Mouse (Mus musculus): ENCODE results near the gene Klk5. TPM values are rescaled to one million over a fixed set of nuclear protein-coding genes. Genes with fewer than 3 reads are reported as not detected.

Klk5 gene
- polyA plus RNA-seq, 1 experiment = not detected

DNA sequence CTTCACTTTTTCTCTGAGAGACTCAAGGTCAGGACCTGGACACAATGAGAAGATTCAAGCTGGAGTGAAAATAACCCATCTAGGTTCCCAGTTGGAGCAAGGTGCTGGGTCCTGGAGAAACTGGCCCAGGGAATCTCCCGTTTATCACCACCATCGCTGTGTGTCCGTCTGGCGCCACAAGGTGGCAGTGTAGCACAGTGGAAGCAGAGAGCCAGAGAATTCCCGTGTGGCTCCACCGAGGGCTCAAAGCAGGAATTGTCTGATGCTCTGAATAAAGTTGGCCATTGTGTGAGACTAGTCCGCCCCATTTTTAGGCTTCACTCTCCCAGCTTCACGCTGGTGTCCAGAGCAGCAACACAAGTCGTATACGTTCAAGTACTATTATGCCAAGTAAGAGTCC lies 31.5 kb downstream of the Klk5 start:
- Histone ChIP-seq H3K36me3 (replicated peaks; ENCODE audit: low read length) (no peaks in the 10 kb centered on the region), H3K27me3 (replicated peaks) (peaks cover 6% of the 10 kb centered on the region)
- TF ChIP-seq GATA1 (IDR thresholded peaks at IDR 0.05; ENCODE audit: borderline replicate concordance, low read length) = no peak
- TF ChIP-seq FLI1 (IDR thresholded peaks at IDR 0.05; ENCODE audit: low read length) = no peak

DNA sequence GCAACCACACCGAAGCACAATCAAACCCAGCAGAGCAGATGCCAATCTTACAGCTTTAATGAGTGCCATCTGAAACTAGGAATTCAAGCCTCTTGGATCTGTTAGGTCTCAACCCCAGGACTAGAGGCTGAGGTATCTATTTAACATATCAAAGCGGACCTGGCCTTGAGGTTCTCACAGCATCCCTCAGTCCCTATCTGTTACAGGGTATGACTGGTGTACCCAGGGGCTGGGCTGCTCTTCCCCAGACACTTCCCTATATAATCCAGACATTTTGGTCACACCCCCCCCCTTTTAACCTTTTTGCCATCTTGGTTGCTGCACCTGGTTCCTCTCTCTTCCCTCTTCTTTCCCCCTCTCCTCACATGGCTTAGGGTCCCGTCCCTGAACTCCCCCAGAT lies 31.9 kb downstream of the Klk5 start:
- Histone ChIP-seq H3K9me3 (0 out of 2 replicates have a peak, but pooled peaks cover 3% of the 10 kb centered on the region), H3K4me3 (replicated peaks) (no peak overlapping the region), H3K4me1 (no peaks in the 10 kb centered on the region), H3K36me3 (replicated peaks; ENCODE audit: low read length) (no peaks in the 10 kb centered on the region), H3K27me3 (replicated peaks) (peaks cover 6% of the 10 kb centered on the region)
- TF ChIP-seq GATA1 (IDR thresholded peaks at IDR 0.05; ENCODE audit: borderline replicate concordance, low read length) = no peak
- no peak for TF ChIP-seq FLI1 (IDR thresholded peaks at IDR 0.05; ENCODE audit: low read length)

More for the DNA sequence above, 31.5 kb downstream of the Klk5 start:
- no peaks in the 10 kb centered on the region for H3K4me1 ChIP-seq
- no peak overlapping the region for H3K4me3 ChIP-seq (replicated peaks)
- no peaks in the 10 kb centered on the region for H3K9me3 ChIP-seq

DNA sequence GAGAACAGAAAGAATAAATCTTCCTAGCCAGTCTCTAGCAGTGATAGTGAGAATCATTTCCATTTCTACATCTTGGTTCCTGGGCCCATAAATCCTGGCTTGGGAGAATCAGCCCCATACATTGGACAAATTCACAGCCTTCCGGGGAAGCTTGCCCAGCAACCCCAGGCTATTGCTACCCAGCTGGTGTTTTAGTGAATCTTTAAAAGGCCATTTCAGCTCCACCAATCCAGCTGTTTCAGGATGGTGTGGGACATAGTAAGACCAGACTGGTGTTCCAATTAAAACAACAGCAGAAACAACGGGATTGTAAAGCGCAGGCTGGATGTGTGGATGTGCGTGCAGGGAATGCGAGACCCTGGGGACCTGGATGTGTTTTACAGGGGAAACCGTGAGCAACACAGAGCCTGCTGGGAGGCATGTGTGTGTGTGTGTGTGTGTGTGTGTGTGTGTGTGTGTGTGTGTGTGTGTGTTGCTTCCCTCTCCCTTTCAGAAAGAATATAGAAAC lies 33.2 kb downstream of the Klk5 start:
- TF ChIP-seq GATA1 (IDR thresholded peaks at IDR 0.05; ENCODE audit: borderline replicate concordance, low read length) = no peak
- TF ChIP-seq FLI1 (IDR thresholded peaks at IDR 0.05; ENCODE audit: low read length) = no peak
- 0 out of 2 replicates have a peak, but pooled peaks cover 3% of the 10 kb centered on the region for H3K9me3 ChIP-seq
- H3K27me3 ChIP-seq (replicated peaks) = peaks cover 6% of the 10 kb centered on the region
- H3K4me1 ChIP-seq = no peaks in the 10 kb centered on the region
- H3K4me3 ChIP-seq (replicated peaks) = no peak overlapping the region
- H3K36me3 ChIP-seq (replicated peaks; ENCODE audit: low read length) = no peaks in the 10 kb centered on the region

DNA sequence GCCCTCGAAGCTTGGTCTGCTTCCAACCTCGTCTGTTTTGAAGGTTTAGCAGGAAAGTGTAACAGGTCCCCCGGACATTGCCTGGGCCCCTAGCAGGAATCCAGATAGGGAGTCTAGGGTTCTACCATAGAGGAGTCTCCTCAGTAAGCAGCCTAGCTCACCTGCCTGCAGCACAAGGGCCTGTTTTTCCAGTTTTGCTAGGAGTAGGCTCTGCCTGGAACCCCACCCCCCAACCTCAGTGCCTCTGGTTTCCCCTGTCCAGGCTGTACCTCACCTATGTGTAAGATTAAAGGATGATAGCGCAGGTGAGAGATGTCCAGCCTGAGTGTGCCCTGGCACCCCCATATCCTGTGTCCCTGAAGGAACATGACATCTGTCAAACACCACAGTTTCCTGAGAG lies 34.7 kb downstream of the Klk5 start:
- no peak for TF ChIP-seq GATA1 (IDR thresholded peaks at IDR 0.05; ENCODE audit: borderline replicate concordance, low read length)
- no peak for TF ChIP-seq FLI1 (IDR thresholded peaks at IDR 0.05; ENCODE audit: low read length)
- 0 out of 2 replicates have a peak, but pooled peaks cover 3% of the 10 kb centered on the region for H3K9me3 ChIP-seq
- H3K27me3 ChIP-seq (replicated peaks) = peaks cover 7% of the 10 kb centered on the region
- H3K4me1 ChIP-seq = no peaks in the 10 kb centered on the region
- H3K4me3 ChIP-seq (replicated peaks) = no peak overlapping the region
- H3K36me3 ChIP-seq (replicated peaks; ENCODE audit: low read length) = no peaks in the 10 kb centered on the region

DNA sequence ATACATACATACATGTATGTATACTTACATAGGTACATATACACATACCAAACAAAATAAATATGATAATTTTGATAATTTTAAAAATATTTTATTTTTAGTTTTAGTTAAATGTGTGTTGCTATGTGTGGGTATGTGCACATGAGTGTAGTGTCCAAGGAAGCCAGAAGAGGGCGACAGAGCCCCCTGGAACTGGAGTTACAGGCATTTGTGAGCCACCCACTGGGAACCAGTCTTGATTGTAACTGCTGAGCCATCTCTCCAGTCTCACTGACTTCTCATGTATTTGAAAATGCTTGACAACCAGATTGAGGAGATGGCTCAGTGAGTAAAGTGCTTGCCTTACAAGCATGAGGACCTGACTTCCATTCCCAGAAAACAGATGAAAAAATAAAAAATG lies 36.5 kb downstream of the Klk5 start:
- Histone ChIP-seq H3K4me1 (peaks cover under 1% of the 10 kb centered on the region; the same call in 1 of the 2 replicates), H3K36me3 (replicated peaks; ENCODE audit: low read length) (no peaks in the 10 kb centered on the region), H3K9me3 (0 out of 2 replicates have a peak, but pooled peaks cover 3% of the 10 kb centered on the region), H3K27me3 (replicated peaks) (peaks cover 23% of the 10 kb centered on the region), H3K4me3 (replicated peaks) (no peak overlapping the region)
- no peak for TF ChIP-seq FLI1 (IDR thresholded peaks at IDR 0.05; ENCODE audit: low read length)
- no peak for TF ChIP-seq GATA1 (IDR thresholded peaks at IDR 0.05; ENCODE audit: borderline replicate concordance, low read length)

DNA sequence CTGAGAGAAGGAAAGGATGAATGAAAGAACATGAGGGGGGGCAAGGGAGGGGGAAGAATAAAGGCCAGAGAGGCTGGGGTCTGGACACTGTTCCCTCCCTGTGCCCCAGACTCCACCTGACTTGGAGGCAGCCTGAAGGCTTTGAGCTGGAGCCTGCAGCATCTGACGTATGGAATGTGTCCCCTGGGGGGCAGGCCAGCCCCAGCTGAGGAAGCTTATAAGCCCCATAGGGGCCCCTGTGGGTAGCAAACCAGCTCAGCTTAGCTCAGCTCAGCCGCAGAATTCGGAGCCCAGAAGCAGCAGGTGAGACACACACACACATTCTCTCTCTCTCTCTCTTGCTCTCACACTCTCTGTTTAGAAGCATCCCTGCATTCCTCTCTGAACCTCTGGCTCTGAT lies 39.1 kb downstream of the Klk5 start, which contains the start of gene Klk4:
TSS of gene Klk4 (plus strand) at position 249 of the 400 bp plus-strand sequence.
- H3K27me3 ChIP-seq (replicated peaks) = peaks cover 37% of the 10 kb centered on the region
- no peaks in the 10 kb centered on the region for H3K36me3 ChIP-seq (replicated peaks; ENCODE audit: low read length)
- H3K4me3 ChIP-seq (replicated peaks) = no peak within 1 kb of the TSS
- peaks cover 6% of the 10 kb centered on the region for H3K4me1 ChIP-seq
- TF ChIP-seq FLI1 (IDR thresholded peaks at IDR 0.05; ENCODE audit: low read length) = no peak
- no peak for TF ChIP-seq GATA1 (IDR thresholded peaks at IDR 0.05; ENCODE audit: borderline replicate concordance, low read length)
- 0 out of 2 replicates have a peak, but pooled peaks cover 3% of the 10 kb centered on the region for H3K9me3 ChIP-seq

DNA sequence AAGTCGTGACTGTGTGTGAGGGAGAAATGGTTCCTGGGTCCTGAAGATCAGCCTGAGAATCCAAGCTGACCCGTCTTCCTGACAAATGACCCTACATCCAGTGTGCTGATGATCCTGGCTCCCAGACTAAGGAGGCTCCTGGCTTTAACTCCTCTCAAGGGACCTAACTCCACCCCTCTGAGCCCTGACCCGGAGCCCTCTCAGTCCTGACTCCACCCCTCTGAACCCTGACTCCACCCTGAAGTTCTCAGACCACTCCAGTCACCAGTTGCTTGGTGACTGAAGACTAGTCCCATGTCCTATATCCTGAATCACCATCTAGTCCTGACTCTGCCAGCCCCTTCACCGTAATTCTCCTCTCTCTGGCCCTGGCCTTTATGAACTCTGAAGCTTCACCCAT lies 40.6 kb downstream of the Klk5 start:
- TF ChIP-seq FLI1 (IDR thresholded peaks at IDR 0.05; ENCODE audit: low read length) (no peak), GATA1 (IDR thresholded peaks at IDR 0.05; ENCODE audit: borderline replicate concordance, low read length) (no peak)
- Histone ChIP-seq H3K36me3 (replicated peaks; ENCODE audit: low read length) (no peaks in the 10 kb centered on the region), H3K4me1 (peaks cover 6% of the 10 kb centered on the region), H3K9me3 (0 out of 2 replicates have a peak, but pooled peaks cover 3% of the 10 kb centered on the region), H3K27me3 (replicated peaks) (peaks cover 37% of the 10 kb centered on the region), H3K4me3 (replicated peaks) (no peak overlapping the region)

DNA sequence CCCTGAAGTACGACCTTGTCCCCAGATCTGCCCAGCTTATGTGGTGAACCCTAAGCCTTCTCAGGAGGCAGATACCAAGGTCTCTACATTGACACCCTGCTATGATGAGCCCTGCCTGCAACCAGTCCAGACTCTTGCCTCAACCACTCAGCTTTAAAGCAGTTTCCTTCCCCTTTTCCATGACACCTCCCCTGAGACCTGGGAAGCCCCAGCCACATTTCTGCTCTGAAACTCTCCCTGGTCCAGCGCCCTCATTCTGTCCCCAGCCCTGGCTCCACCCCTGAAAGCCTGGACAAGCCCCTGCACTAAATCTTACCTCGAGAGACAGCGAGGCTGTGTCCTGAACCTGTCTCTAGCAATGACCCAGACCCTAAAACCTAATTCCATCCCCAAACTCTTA lies 41.0 kb downstream of the Klk5 start:
- no peak overlapping the region for H3K4me3 ChIP-seq (replicated peaks)
- H3K27me3 ChIP-seq (replicated peaks) = peaks cover 37% of the 10 kb centered on the region
- no peaks in the 10 kb centered on the region for H3K36me3 ChIP-seq (replicated peaks; ENCODE audit: low read length)
- no peak for TF ChIP-seq FLI1 (IDR thresholded peaks at IDR 0.05; ENCODE audit: low read length)
- TF ChIP-seq GATA1 (IDR thresholded peaks at IDR 0.05; ENCODE audit: borderline replicate concordance, low read length) = no peak
- 0 out of 2 replicates have a peak, but pooled peaks cover 3% of the 10 kb centered on the region for H3K9me3 ChIP-seq
- peaks cover 6% of the 10 kb centered on the region for H3K4me1 ChIP-seq

DNA sequence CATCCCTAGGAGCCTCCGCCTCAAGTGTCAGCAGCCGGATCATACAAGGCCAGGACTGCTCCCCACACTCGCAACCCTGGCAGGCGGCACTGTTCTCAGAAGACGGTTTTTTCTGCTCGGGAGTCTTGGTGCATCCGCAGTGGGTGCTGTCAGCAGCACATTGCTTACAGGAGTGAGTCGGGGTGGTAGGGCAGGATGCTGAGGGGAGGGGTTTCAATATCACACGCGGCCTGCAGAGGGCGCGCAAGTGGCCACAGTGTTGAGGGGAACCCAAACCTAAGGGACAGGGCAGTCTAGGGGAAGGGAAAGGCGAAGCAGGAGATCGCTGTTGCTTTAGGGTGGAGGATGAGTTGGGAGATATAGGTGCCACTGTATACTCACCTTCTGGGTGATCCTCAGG lies 41.8 kb downstream of the Klk5 start:
- no peaks in the 10 kb centered on the region for H3K36me3 ChIP-seq (replicated peaks; ENCODE audit: low read length)
- H3K4me1 ChIP-seq = peaks cover 6% of the 10 kb centered on the region
- H3K27me3 ChIP-seq (replicated peaks) = peaks cover 37% of the 10 kb centered on the region
- no peaks in the 10 kb centered on the region for H3K9me3 ChIP-seq
- TF ChIP-seq GATA1 (IDR thresholded peaks at IDR 0.05; ENCODE audit: borderline replicate concordance, low read length) (no peak), FLI1 (IDR thresholded peaks at IDR 0.05; ENCODE audit: low read length) (no peak)
- H3K4me3 ChIP-seq (replicated peaks) = peak overlapping the region; percentile 77

DNA sequence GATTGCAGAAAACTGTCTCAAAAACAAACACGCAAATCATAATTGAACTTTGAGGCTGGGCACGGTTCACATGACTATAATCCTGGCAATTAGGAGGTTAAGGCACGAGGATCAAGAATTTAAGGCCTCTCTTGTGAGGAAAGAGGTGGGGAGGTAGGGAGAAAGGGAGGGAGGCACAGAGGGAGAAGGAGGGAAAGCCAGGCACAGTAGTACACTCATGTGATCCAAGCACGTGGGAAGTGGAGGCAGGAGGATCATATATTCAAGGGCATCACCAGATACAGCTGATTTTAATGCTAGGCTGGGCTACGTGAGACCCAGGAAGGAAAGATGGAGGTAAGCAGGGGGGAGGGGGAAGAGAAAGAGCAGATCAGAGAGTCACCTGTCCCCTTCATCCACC lies 49.6 kb downstream of the Klk5 start:
- TF ChIP-seq FLI1 (IDR thresholded peaks at IDR 0.05; ENCODE audit: low read length) (no peak), GATA1 (IDR thresholded peaks at IDR 0.05; ENCODE audit: borderline replicate concordance, low read length) (no peak)
- Histone ChIP-seq H3K9me3 (no peaks in the 10 kb centered on the region), H3K27me3 (replicated peaks) (no peaks in the 10 kb centered on the region), H3K4me3 (replicated peaks) (no peak overlapping the region), H3K4me1 (no peaks in the 10 kb centered on the region), H3K36me3 (replicated peaks; ENCODE audit: low read length) (no peaks in the 10 kb centered on the region)

Measured in megakaryocyte, embryonic 14.5 days (primary cell).